ENCODE assay signal across 14 mouse cellular contexts in genomic region chr5:136353114-136353513, GRCm38 (mm10).
DNase-seq lines count a peak whose midpoint lies in the region; ATAC-seq and TF ChIP-seq lines count a peak whose summit lies in the region.
"Had no signal": no experiment of that assay in that cellular context is flagged by ENCODE, and none has a peak within 500 bp of the region (broad histone marks: within the 10 kb centered on the region; RNA-seq: fewer than 3 reads in every experiment).

No protein-coding gene starts in this region.

- no peak overlapping the region for H3K4me3 ChIP-seq in hindbrain, embryonic 13.5 days
- H3K4me3 ChIP-seq in hindbrain, embryonic 11.5 days (ENCODE audit: low read depth, low read length): no peak overlapping the region
- H3K4me3 ChIP-seq in hindbrain, postnatal 0 days (ENCODE audit: low read length): no peak overlapping the region
- H3K4me3 ChIP-seq: liver, embryonic 12.5 days; myocyte had no signal

- peaks cover 59% of the 10 kb centered on the region for H3K4me1 ChIP-seq in hindbrain, embryonic 13.5 days (replicated peaks)
- 0 out of 2 replicates have a peak, but pooled peaks cover 3% of the 10 kb centered on the region for H3K4me1 ChIP-seq in hindbrain, embryonic 11.5 days (replicated peaks; ENCODE audit: control insufficient read depth, insufficient read depth, low read length)
- no peaks in the 10 kb centered on the region for H3K4me1 ChIP-seq in hindbrain, postnatal 0 days (ENCODE audit: insufficient read depth, low read length)
- H3K4me1 ChIP-seq: liver, embryonic 12.5 days had no signal

- 15% methylated on average over 8 of the region's 8 CpGs for WGBS in hindbrain, embryonic 13.5 days
- 31% methylated on average over 8 of the region's 8 CpGs for WGBS in hindbrain, embryonic 11.5 days
- 11% methylated on average over 8 of the region's 8 CpGs for WGBS in hindbrain, postnatal 0 days

- H3K27me3 ChIP-seq in hindbrain, embryonic 13.5 days: no peaks in the 10 kb centered on the region
- H3K27me3 ChIP-seq in hindbrain, embryonic 11.5 days (ENCODE audit: control insufficient read depth, insufficient read depth, low read length): no peaks in the 10 kb centered on the region
- no peaks in the 10 kb centered on the region for H3K27me3 ChIP-seq in hindbrain, postnatal 0 days (ENCODE audit: insufficient read depth, low read length)
- H3K27me3 ChIP-seq: liver, embryonic 12.5 days had no signal

- no peaks in the 10 kb centered on the region for H3K9me3 ChIP-seq in hindbrain, embryonic 13.5 days
- no peaks in the 10 kb centered on the region for H3K9me3 ChIP-seq in hindbrain, embryonic 11.5 days (ENCODE audit: control insufficient read depth, low read length)
- no peaks in the 10 kb centered on the region for H3K9me3 ChIP-seq in hindbrain, postnatal 0 days (ENCODE audit: low read length)
- H3K9me3 ChIP-seq: liver, embryonic 12.5 days had no signal

- peak overlapping the region; percentile 10; the same call in 1 of the 2 replicates for H3K4me2 ChIP-seq in hindbrain, embryonic 13.5 days
- no peak overlapping the region for H3K4me2 ChIP-seq in hindbrain, embryonic 11.5 days (replicated peaks; ENCODE audit: low read depth, low read length)
- no peak overlapping the region for H3K4me2 ChIP-seq in hindbrain, postnatal 0 days (ENCODE audit: low read depth, low read length)
- H3K4me2 ChIP-seq: liver, embryonic 12.5 days had no signal

- H3K27ac ChIP-seq in hindbrain, embryonic 13.5 days: peak overlapping the region; percentile 53
- H3K27ac ChIP-seq in hindbrain, embryonic 11.5 days (ENCODE audit: low read depth, low read length): no peak overlapping the region
- no peak overlapping the region for H3K27ac ChIP-seq in hindbrain, postnatal 0 days
- H3K27ac ChIP-seq: liver, embryonic 12.5 days had no signal

- TF ChIP-seq CTCF in hindbrain, postnatal 0 days (IDR thresholded peaks at IDR 0.05; ENCODE audit: low read depth): no peak

- peaks cover 3% of the 10 kb centered on the region; the same call in 1 of the 2 replicates for H3K36me3 ChIP-seq in hindbrain, embryonic 13.5 days
- no peaks in the 10 kb centered on the region for H3K36me3 ChIP-seq in hindbrain, embryonic 11.5 days (ENCODE audit: control insufficient read depth, insufficient read depth, low read length)
- no peaks in the 10 kb centered on the region; the same call in 1 of the 2 replicates for H3K36me3 ChIP-seq in hindbrain, postnatal 0 days (ENCODE audit: insufficient read depth, low read length)

- ATAC-seq in hindbrain, embryonic 13.5 days (ENCODE audit: low FRiP score): no peak
- ATAC-seq in hindbrain, embryonic 11.5 days (ENCODE audit: low FRiP score): no peak
- 0 out of 2 replicates have a peak, but pooled peaks have one; percentile 27 for ATAC-seq in hindbrain, postnatal 0 days
- ATAC-seq: CD4-positive, CD25-positive, alpha-beta regulatory T cell, adult 4 months; intestine, embryonic 16.5 days; liver, embryonic 12.5 days had no signal

- H3K9ac ChIP-seq in hindbrain, embryonic 13.5 days: no peak overlapping the region
- no peak overlapping the region for H3K9ac ChIP-seq in hindbrain, embryonic 11.5 days (ENCODE audit: low read depth, low read length)
- no peak overlapping the region for H3K9ac ChIP-seq in hindbrain, postnatal 0 days (replicated peaks; ENCODE audit: low read length)
- H3K9ac ChIP-seq: liver, embryonic 12.5 days had no signal

- no peak for DNase-seq in hindbrain, embryonic 11.5 days (ENCODE audit: low spot score)
- DNase-seq in R1 (ENCODE audit: low read depth, low spot score): peak; percentile 24
- peak; percentile 56 for DNase-seq in cerebellum, adult 8-10 months
- DNase-seq in hindbrain, postnatal 0 days (ENCODE audit: low spot score): peak; percentile 55
- DNase-seq in layer of hippocampus, adult 9-11 months: no peak
- DNase-seq in thymus, postnatal 4 days: no peak
- no peak for DNase-seq in kidney, postnatal 14 days
- DNase-seq: lung, postnatal 14 days; right cerebral cortex, adult 18-20 months had no signal

Comparison
In these comparisons a context has a peak if more than half of its experiments do, and no peak if none do; other contexts are left out.
1. DNase-seq: peak in R1 (single experiment), cerebellum, adult 8-10 months (single experiment) and hindbrain, postnatal 0 days (single experiment); none in hindbrain, embryonic 11.5 days (single experiment), layer of hippocampus, adult 9-11 months (single experiment), thymus, postnatal 4 days (single experiment) and kidney, postnatal 14 days (single experiment).